Mouse (Mus musculus): ENCODE data around the gene Mdk. TPM values are rescaled to one million over a fixed set of nuclear protein-coding genes. Genes with fewer than 3 reads are reported as not detected.

Mdk gene
- polyA plus RNA-seq, 1 experiment = not detected

DNA sequence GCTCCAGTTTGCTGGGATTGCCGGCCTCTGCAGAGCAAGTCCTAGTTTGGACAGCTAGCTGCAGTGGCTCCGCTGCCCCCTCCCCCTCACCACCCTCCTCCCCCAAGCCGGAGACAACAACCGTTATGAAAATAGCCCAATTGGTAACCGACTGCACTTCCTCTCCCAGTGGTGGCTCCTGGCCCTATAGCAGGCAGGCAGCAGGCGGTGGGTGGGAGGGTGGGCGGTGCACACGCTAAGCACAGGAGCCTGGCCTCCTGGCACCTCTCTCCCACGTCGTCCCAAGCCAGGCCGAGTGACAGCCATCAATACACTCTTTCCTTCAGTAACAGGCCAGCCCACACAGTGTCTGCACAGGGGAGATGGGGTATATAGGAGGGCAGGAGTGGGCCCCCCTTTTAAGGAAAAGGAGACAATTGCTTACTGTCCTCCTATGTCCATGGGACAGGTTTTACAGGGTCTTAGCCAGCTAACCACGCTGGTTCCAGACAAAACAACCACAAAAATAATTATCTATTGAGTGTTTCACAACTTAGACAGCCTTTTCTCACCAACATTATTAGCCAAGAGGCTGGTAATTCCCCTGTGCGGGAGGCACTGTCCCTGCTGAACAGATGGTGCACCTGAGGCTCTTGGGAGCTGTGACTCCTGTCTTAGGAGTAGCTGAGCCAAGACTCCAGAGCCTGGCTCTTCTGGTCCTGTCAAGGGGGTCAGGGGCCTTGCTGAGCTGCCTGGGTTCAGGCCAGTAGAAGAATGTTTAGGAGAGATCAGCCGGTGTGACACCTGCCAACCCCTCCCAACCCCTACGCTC lies 18.4 kb upstream of the Mdk start:
- H3K4me3 ChIP-seq (ENCODE audit: insufficient read depth, low read depth, low read length) = peak overlapping the region; percentile 36
- 12% methylated on average over 15 of the region's 15 CpGs for WGBS

DNA sequence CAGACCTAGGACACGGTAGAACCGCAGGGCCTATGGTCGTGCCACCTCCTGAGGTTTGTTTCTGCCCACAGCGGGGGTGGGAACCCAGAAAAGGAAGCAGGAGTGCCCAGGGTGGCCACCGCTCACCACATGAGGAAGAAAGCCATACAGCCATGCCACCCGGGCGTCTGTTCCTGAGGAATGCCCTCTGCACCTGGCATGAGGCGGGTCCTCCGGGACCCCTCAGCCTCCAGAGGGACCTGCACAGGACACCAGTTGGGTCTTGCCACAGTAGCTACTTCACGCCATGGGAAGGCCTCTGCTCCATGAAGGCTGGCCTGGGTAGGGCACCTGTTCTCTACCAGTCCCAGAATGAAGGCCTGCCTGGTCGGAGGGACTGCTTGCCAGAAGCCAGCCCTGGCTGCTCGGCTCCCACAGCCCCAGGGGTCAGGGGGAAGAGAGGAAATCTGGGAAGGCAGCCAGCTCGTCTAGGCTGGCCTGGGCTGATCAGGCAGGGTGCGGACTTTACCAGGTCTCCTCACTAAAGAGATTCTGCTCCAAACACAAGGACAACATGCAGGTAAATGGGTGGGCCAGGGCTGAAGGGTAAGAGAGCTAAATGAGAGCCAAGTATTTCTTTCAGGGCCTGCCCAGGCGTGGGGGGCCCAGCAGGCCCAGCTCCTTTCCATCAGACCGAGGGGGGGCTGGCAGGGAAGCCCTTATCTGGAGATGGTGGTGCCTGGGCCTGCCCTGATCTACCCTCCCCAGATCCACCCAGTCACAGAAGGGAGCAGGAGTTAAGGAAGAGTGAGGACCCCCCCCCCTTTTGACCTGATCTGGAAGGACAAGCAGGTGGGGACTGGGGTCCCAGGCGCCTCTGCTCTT lies 17.5 kb upstream of the Mdk start:
- H3K27ac ChIP-seq (ENCODE audit: insufficient read depth, low read depth, low read length) = peak overlapping the region; percentile 85
- peaks cover 57% of the 10 kb centered on the region for H3K4me1 ChIP-seq (ENCODE audit: control insufficient read depth, insufficient read depth, low read length)
- no peak for TF ChIP-seq CTCF (IDR thresholded peaks at IDR 0.05; ENCODE audit: insufficient read depth, low read depth, low read length)
- no peak for TF ChIP-seq POLR2A (IDR thresholded peaks at IDR 0.05; ENCODE audit: insufficient read depth, low read depth, low read length)
- peak overlapping the region; percentile 36 for H3K4me3 ChIP-seq (ENCODE audit: insufficient read depth, low read depth, low read length)
- WGBS = 59% methylated on average over 17 of the region's 17 CpGs

More for the DNA sequence above, 18.4 kb upstream of the Mdk start:
- H3K4me1 ChIP-seq (ENCODE audit: control insufficient read depth, insufficient read depth, low read length) = peaks cover 54% of the 10 kb centered on the region
- peak overlapping the region; percentile 85 for H3K27ac ChIP-seq (ENCODE audit: insufficient read depth, low read depth, low read length)
- TF ChIP-seq CTCF (IDR thresholded peaks at IDR 0.05; ENCODE audit: insufficient read depth, low read depth, low read length) = no peak
- TF ChIP-seq POLR2A (IDR thresholded peaks at IDR 0.05; ENCODE audit: insufficient read depth, low read depth, low read length) = no peak

DNA sequence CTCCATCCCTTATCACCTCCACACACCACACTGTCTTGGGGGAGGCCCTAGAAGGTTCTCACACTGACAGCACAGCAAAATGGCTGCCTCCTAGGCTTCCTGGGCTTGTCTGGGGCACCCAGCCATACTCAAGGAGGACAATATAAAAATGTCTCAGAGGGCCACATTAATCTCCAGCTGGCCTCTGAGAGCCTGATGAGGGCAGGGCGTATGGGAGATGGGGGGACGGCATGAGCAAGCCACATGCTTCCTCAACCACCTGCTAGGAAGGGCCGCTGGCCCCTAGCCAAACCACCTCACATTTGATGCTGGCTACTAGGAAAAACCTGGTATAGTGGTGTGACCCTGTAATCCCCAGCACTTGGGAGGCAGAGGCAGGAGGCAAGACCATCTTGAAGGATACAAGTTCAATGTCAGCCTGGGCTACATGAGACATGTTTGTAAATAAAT lies 16.7 kb upstream of the Mdk start:
- TF ChIP-seq POLR2A (IDR thresholded peaks at IDR 0.05; ENCODE audit: insufficient read depth, low read depth, low read length) (no peak), CTCF (IDR thresholded peaks at IDR 0.05; ENCODE audit: insufficient read depth, low read depth, low read length) (no peak)
- Histone ChIP-seq H3K4me3 (ENCODE audit: insufficient read depth, low read depth, low read length) (no peak overlapping the region), H3K27ac (ENCODE audit: insufficient read depth, low read depth, low read length) (peak overlapping the region; percentile 85), H3K4me1 (ENCODE audit: control insufficient read depth, insufficient read depth, low read length) (peaks cover 60% of the 10 kb centered on the region)
- 71% methylated on average over 3 of the region's 3 CpGs for WGBS

DNA sequence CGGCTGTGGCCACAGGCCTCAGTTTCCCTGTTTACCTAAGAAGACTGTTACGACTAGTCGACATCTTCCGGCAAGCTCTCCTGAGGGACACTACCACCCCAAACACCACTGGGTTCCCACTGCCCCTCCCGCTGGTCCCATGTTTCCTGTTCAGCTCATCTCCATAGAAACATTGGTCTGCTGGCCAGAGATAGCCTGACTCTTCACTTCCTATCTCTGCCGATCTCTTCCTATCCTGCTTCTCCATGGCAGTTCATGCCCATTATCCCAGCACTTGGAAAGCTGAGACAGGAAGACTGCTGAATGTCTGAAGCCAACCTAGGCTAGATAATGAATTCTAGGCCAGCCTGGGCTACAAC lies 16.0 kb upstream of the Mdk start:
- Histone ChIP-seq H3K27ac (ENCODE audit: insufficient read depth, low read depth, low read length) (peak overlapping the region; percentile 27; the same call in 1 of the 2 replicates), H3K4me1 (ENCODE audit: control insufficient read depth, insufficient read depth, low read length) (peaks cover 58% of the 10 kb centered on the region), H3K4me3 (ENCODE audit: insufficient read depth, low read depth, low read length) (no peak overlapping the region)
- WGBS = 83% methylated on average over 6 of the region's 6 CpGs
- TF ChIP-seq POLR2A (IDR thresholded peaks at IDR 0.05; ENCODE audit: insufficient read depth, low read depth, low read length) = no peak

DNA sequence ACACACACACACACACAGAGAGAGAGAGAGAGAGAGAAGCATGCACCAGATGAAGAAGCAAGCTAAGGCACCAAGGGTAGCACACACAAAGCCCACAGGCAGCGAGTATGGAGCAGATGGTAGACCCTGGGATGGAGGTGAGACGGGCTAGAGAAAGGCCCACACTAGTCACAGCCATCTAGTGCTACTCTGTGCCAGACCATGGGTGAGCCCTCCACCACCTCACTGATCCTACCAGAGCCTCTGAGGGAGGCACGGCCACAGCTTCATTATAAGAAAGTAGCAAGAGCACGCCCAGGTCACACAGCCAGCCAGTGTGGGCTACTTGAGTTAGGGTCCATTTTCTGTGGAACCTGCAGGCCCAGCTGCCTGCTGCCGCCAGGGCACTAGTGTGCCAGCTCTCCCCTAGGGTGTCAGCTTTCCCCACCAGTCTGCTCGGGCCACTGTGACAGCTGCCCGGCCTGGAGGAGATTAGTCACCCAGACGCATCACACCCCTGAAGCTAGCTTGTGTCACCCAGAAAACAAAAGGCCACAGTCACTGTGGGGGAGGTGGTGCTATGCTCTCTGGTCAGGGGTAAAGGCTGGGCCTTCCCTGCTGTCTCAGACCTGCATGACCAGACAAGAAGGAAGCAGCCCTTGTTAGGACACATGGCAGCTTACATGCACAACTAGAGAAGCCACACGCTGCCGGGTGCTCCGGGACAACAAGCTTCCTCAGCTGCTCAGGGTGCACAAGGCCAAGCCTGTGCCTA lies 15.5 kb upstream of the Mdk start:
- TF ChIP-seq CTCF (IDR thresholded peaks at IDR 0.05; ENCODE audit: insufficient read depth, low read depth, low read length) (no peak), POLR2A (IDR thresholded peaks at IDR 0.05; ENCODE audit: insufficient read depth, low read depth, low read length) (no peak)
- peaks cover 58% of the 10 kb centered on the region for H3K4me1 ChIP-seq (ENCODE audit: control insufficient read depth, insufficient read depth, low read length)
- WGBS = 51% methylated on average over 11 of the region's 11 CpGs
- H3K27ac ChIP-seq (ENCODE audit: insufficient read depth, low read depth, low read length) = peak overlapping the region; percentile 27; the same call in 1 of the 2 replicates
- no peak overlapping the region; the same call in 1 of the 2 replicates for H3K4me3 ChIP-seq (ENCODE audit: insufficient read depth, low read depth, low read length)

DNA sequence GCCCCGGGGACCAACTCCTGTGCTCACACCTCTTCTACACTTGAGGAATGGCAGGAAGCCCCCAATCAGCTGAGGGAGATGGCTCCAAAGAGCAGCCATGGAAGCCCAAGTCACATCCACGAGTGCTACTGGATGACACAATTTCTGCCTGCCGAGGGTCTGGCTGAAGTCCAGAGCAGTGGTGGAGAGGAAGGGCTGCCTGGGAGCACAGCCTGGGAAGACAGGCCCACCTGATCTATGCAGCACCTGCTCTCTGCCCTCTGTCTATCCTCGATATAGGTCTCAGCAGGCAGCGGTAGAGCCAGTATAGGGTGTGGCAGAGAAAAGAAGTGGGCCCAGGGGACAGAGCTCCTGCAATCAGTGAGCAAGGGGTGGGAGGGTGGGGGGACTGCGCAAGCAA lies 14.7 kb upstream of the Mdk start:
- TF ChIP-seq CTCF (IDR thresholded peaks at IDR 0.05; ENCODE audit: insufficient read depth, low read depth, low read length) = no peak
- WGBS = 47% methylated on average over 6 of the region's 6 CpGs
- Histone ChIP-seq H3K4me1 (ENCODE audit: control insufficient read depth, insufficient read depth, low read length) (peaks cover 58% of the 10 kb centered on the region), H3K4me3 (ENCODE audit: insufficient read depth, low read depth, low read length) (no peak overlapping the region), H3K27ac (ENCODE audit: insufficient read depth, low read depth, low read length) (no peak overlapping the region)

GRCm38 (mm10) chr2:91945483-91945882 lies 13.4 kb upstream of the Mdk start, which contains the start of gene Gm9821:
Gm9821 (plus strand) TSS chr2:91945703.
- 88% methylated on average over 18 of the region's 18 CpGs for WGBS
- Histone ChIP-seq H3K4me3 (ENCODE audit: insufficient read depth, low read depth, low read length) (no peak within 1 kb of the TSS), H3K4me1 (ENCODE audit: control insufficient read depth, insufficient read depth, low read length) (peaks cover 53% of the 10 kb centered on the region), H3K27ac (ENCODE audit: insufficient read depth, low read depth, low read length) (peak within 1 kb of the TSS; percentile 18; the same call in 1 of the 2 replicates)
- TF ChIP-seq POLR2A (IDR thresholded peaks at IDR 0.05; ENCODE audit: insufficient read depth, low read depth, low read length) (no peak), CTCF (IDR thresholded peaks at IDR 0.05; ENCODE audit: insufficient read depth, low read depth, low read length) (no peak)

DNA sequence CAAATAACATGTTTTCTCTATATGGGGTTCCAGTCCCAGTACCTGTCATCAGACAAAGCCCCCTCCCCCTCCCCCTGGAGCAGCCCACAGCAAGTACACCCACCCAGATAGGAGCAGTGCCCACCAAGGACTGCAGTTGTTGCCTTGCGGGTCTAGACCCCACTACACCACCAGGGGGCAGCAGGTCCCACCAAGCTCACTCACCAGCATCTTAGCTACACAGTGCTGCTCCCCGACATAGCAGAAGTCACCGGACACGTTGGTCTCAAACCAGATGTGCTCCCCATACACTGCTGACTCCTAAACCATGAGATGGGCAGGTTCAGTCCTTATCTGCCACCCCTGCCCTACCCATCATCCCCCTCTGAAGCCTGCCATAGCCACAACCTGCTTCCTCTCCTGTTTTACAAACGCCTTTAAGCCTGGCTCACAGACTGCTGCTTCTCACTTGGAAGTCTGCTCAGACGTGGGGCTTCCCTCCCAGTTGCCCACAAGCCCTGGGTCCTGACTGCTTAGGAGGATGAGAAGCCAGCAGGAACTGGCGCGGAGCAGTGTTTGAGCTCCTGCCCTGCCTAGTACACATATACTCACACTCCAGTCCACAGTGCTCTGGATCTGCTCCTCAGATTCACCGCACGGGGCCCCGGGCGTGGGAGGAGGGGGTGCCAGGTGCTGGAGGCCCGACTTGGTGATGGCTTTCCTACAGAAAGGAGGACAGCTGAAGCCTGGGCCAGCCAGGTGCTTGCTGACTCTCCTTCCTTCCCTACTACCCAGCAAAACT lies 12.3 kb upstream of the Mdk start:
- Histone ChIP-seq H3K4me3 (ENCODE audit: insufficient read depth, low read depth, low read length) (no peak overlapping the region), H3K4me1 (ENCODE audit: control insufficient read depth, insufficient read depth, low read length) (peaks cover 47% of the 10 kb centered on the region), H3K27ac (ENCODE audit: insufficient read depth, low read depth, low read length) (peak overlapping the region; percentile 18; the same call in 1 of the 2 replicates)
- 29% methylated on average over 13 of the region's 13 CpGs for WGBS
- peak; percentile 82 for TF ChIP-seq CTCF (IDR thresholded peaks at IDR 0.05; ENCODE audit: insufficient read depth, low read depth, low read length)
- TF ChIP-seq POLR2A (IDR thresholded peaks at IDR 0.05; ENCODE audit: insufficient read depth, low read depth, low read length) = no peak

Measured in olfactory bulb, adult 2 months (tissue).